Mouse (Mus musculus) small intestine, adult 2 months (tissue): ENCODE measurements around the gene Gp1ba.

Experiments used
- CTCF ChIP-seq: fragments of 200-500 bp; IDR thresholded peaks from 2 replicates; pipeline ENCODE4 v1.5.1; 2012; ENCODE audit warnings: low read depth, mild to moderate bottlenecking, control low read depth, inconsistent platforms, low read length, moderate library complexity, mixed read lengths; ENCODE audit not compliant: insufficient replicate concordance, insufficient read length; ENCODE audit errors: extremely low read depth
- POLR2A ChIP-seq: fragments of 200-500 bp; IDR thresholded peaks from 2 replicates; pipeline ENCODE4 v1.6.1; 2012; ENCODE audit warnings: low read depth, mild to moderate bottlenecking, control low read depth, inconsistent platforms, low read length, moderate library complexity

DNA sequence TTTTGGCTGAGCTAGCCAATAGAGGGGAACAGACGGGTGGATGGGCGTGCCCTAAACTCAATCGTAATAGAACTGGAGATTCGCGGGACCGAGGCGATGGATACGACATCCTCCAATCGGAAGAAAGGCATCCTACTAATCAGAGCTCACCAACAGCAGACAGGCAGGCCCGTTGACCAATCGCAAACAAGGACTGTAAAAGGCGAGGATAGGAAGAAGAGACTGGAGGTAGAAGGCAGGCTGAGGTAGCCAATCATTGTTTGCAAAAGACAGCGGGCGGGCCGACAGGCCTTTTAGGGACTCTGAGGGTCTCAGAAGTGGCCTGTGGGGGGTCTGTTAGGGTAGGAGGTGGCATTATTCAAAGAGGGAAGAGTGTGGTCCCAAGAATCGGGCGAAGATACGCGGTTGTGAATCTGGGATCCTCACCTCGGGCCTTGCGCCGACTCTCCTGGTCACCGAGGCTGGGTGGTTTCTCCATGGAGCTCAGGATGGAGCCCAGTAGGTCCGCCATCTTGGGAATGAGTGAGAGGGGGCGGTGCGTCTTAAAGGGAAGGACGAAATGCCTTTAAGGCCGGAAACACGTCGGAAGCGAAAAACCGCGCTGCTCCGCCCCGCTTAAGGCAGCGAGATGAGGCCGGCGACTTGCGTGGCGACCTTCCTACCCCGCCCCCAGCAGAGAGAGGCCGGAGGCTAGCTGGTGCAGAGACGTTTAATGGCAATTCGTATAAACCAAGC is 30.0 kb downstream of the Gp1ba start, which contains the start of gene Spag7:
- no peak for TF ChIP-seq CTCF
- peak; percentile 42 for TF ChIP-seq POLR2A
